Mouse (Mus musculus) MEL (cell line): ENCODE data around the gene Usp32.

ENCODE experiments used
- CHD1 ChIP-seq: IDR thresholded peaks from 2 replicates; pipeline ENCODE4 v1.6.1; 2012; ENCODE audit warnings: low read depth, mild to moderate bottlenecking, inconsistent platforms, low read length, improper control_type of control experiment
- CTCF ChIP-seq, 3 experiments: IDR thresholded peaks in 2 of 3; conservative IDR thresholded peaks in 1 of 3; 2 replicates each; pipeline ENCODE4 v1.5.1; 2011 to 2012; ENCODE audit warnings: low read length in 3 of 3, low read depth in 2 of 3, mild to moderate bottlenecking in 2 of 3, improper control_type of control experiment in 1 of 3, inconsistent platforms in 1 of 3, mixed read lengths in 1 of 3, moderate library complexity in 1 of 3; ENCODE audit not compliant: control insufficient read depth in 1 of 3, insufficient read depth in 1 of 3, poor library complexity in 1 of 3, severe bottlenecking in 1 of 3
- E2F4 ChIP-seq: IDR thresholded peaks from 2 replicates; pipeline ENCODE4 v1.6.1; 2011; ENCODE audit warnings: low read depth, low read length, improper control_type of control experiment, borderline replicate concordance
- GABPA ChIP-seq: IDR thresholded peaks from 2 replicates; pipeline ENCODE4 v1.6.1; 2012; ENCODE audit warnings: low read depth, mild to moderate bottlenecking, inconsistent platforms, low read length, improper control_type of control experiment, moderate library complexity
- GATA1 ChIP-seq: IDR thresholded peaks from 2 replicates; pipeline ENCODE4 v1.6.1; 2011; ENCODE audit warnings: low read depth, low read length, improper control_type of control experiment
- HCFC1 ChIP-seq: IDR thresholded peaks from 2 replicates; pipeline ENCODE4 v1.6.1; 2012; ENCODE audit warnings: low read depth, mild to moderate bottlenecking, inconsistent platforms, low read length, improper control_type of control experiment, moderate library complexity
- MXI1 ChIP-seq: IDR thresholded peaks from 2 replicates; pipeline ENCODE4 v1.6.1; 2011; ENCODE audit warnings: mild to moderate bottlenecking, low read depth, low read length, improper control_type of control experiment
- MYC ChIP-seq: IDR thresholded peaks from 2 replicates; pipeline ENCODE4 v1.6.1; 2011; ENCODE audit warnings: low read depth, mild to moderate bottlenecking, low read length, improper control_type of control experiment, moderate library complexity
- POLR2A ChIP-seq, 2 experiments: IDR thresholded peaks; 2 replicates each; pipeline ENCODE4 v1.6.1; 2011 to 2012; ENCODE audit warnings: low read length in 2 of 2, mild to moderate bottlenecking in 2 of 2, control low read depth in 1 of 2, improper control_type of control experiment in 1 of 2, low read depth in 1 of 2, moderate library complexity in 1 of 2; ENCODE audit not compliant: control insufficient read depth in 1 of 2, insufficient read depth in 1 of 2, poor library complexity in 1 of 2
- TCF12 ChIP-seq: IDR thresholded peaks from 2 replicates; pipeline ENCODE4 v1.6.1; 2014; ENCODE audit warnings: low read depth, mild to moderate bottlenecking, inconsistent platforms, low read length, improper control_type of control experiment, moderate library complexity
- UBTF ChIP-seq: IDR thresholded peaks from 2 replicates; pipeline ENCODE4 v1.6.1; 2012; ENCODE audit warnings: low read depth, mild to moderate bottlenecking, inconsistent platforms, low read length, improper control_type of control experiment, moderate library complexity, borderline replicate concordance; ENCODE audit not compliant: insufficient read depth
- ZC3H11A ChIP-seq: IDR thresholded peaks from 2 replicates; pipeline ENCODE4 v1.6.1; 2012; ENCODE audit warnings: low read depth, mild to moderate bottlenecking, inconsistent platforms, low read length, improper control_type of control experiment
- ZMIZ1 ChIP-seq: IDR thresholded peaks from 2 replicates; pipeline ENCODE4 v1.6.1; 2012; ENCODE audit warnings: low read depth, mild to moderate bottlenecking, inconsistent platforms, low read length, improper control_type of control experiment, moderate library complexity

DNA sequence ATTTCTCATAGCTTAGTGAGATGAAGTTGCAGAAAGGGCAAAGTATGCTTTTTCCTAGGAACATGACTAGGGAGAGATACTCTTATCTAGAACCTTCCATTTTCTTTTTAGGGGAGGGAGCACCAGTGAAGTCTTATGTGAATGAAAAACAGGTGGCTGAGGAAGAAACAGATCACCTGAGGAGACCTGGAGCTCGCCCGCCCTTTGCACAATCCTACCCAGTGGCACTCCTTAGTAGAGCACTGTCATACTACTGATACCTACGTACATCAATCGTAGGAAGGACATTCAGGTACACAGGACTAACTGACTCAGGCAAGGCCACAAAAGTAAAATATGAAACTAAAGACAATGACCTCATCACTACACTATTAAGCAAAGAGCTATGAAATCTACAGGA is 81.4 kb downstream of the Usp32 start:
- TF ChIP-seq UBTF: no peak
- TF ChIP-seq POLR2A (IDR thresholded peaks at IDR 0.05; ENCODE audit: control insufficient read depth in 1 of 2, insufficient read depth in 1 of 2, low read depth in 1 of 2, low read length in 2 of 2, poor library complexity in 1 of 2): no peak
- TF ChIP-seq GABPA: no peak
- no peak for TF ChIP-seq TCF12
- no peak for TF ChIP-seq HCFC1
- no peak for TF ChIP-seq E2F4
- TF ChIP-seq ZMIZ1: no peak
- TF ChIP-seq ZC3H11A: no peak
- TF ChIP-seq CHD1: no peak
- no peak for TF ChIP-seq CTCF (IDR thresholded peaks at IDR 0.05 in 2 of 3, conservative IDR thresholded peaks at IDR 0.05 in 1 of 3; ENCODE audit: control insufficient read depth in 1 of 3, insufficient read depth in 1 of 3, low read depth in 2 of 3, low read length in 3 of 3, poor library complexity in 1 of 3, severe bottlenecking in 1 of 3)
- TF ChIP-seq MYC: no peak
- TF ChIP-seq MXI1: no peak
- no peak for TF ChIP-seq GATA1
